Mouse (Mus musculus) gastrocnemius, postnatal 25 days (tissue): ENCODE data around the gene Foxa2. TPM values are rescaled to one million over a fixed set of nuclear protein-coding genes. Genes with fewer than 3 reads are reported as not detected.

ENCODE experiments used
- DNase-seq: peaks from one replicate; pipeline ENCODE4 v3.0.0; 2022
- microRNA-seq, 2 experiments: library from miRNA; unstranded; fragments of <30 nt; microRNA quantifications; one replicate each; pipeline ENCODE4 v1.2.0; 2021; ENCODE audit warnings: borderline replicate concordance in 2 of 2
- total RNA-seq, 2 experiments: library from RNA; stranded (reverse); gene quantifications; 1 replicate in 1 of 2; 2 replicates in 1 of 2; pipeline ENCODE4 v1.2.3; 2021

The Foxa2 gene
- total RNA-seq, 2 experiments from 2014 or later = not detected

- no peak for DNase-seq
These were observed 41.9 kb downstream of the Foxa2 start for GRCm38 (mm10) chr2:148004554-148005521.

- DNase-seq = no peak
These were observed 43.3 kb downstream of the Foxa2 start for GRCm38 (mm10) chr2:148003511-148003910.

DNA sequence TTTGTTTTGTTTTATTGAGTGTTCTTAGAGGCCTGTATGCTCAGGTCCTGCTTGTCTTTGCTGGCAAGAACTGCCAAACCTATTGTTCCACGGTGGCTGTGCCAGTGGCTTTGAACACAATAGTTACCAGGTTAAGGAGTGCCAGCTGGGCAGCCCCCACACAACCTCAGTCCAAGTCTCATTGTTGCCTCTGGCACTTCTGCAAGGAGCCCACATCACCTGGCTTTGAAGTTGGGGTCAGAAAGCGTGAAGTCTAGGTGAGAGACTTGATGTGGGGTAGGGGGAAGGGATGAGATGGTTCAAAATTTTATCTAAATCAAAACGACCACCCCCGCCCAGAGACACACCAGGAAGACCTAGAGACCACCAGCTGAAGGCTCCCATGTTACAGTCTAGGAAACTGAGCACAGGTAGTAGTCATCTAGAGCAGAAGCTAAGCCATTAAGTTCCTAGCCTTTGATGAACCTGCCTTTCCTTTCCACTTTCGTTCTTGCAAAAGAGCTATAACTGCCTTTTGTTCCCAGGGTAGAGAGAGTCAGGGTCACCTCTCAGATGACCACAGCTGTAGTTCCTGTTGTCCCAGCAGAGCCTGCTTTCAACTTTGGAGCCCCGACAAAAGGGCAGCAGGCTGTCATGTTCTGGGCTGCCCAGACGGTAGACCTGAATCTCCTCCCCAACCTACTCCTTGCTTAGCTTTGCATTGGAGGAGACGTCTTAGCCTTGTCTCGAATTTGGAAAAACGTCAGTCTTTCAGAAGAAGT lies 48.4 kb downstream of the Foxa2 start:
- DNase-seq = no peak

DNA sequence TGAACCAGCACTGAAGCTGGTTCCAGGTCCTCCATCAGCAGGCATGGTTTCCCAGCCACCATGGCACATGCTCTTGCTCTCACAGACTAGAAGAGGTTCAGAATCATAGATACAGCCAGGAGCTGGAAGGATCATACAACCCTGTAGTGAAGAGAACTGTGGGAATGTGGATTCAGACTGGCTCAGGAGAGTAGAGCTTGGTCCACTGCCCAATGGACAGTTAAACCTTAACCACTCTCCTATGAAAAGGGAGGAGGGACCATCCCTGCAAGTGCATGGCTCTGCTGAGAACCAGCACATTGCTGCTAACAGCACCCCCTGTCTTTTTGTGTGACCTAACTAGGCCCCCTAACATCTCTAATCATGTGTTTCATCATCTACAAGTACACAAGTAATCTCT lies 50.0 kb downstream of the Foxa2 start:
- no peak for DNase-seq

- DNase-seq = no peak
These were observed 52.9 kb downstream of the Foxa2 start for GRCm38 (mm10) chr2:147993821-147994220.

DNA sequence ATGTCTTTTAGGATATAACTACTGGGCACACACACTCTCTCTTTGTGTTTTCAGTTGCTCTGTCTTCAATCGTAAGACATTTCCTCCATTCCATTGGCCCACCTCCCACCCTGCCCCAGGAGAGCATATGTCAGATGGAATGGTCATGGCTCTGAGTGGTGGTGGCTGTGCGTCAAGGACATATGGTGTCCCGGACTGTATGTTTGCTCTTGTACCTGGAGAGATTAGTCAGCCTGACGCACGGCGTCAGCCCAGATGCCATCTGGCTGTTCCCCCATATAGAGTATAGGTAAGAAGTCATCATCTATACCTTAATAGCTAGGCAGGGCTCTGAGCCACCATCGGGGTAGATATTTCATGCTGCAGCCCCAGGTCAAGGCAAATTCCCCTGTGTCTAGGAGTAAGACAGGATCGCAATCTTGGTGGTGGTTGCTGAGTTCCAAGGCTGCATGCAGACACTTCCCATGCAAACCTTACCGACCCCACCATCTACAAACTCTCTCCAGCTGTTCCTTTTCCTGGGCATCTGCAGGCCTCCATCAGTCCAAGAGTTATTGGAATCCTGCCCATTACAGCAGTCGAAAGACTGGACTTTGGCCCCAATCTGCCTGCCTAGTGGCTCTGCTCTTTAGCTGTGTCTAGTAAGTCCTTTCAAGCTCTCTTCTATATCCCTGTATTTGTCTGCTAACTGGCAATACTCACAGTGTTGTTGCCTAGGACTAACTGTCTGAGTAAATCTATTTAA lies 53.7 kb downstream of the Foxa2 start:
- DNase-seq = no peak

Small RNA genes lying within 50 kb of the gene (microRNA-seq; reads per million reads assigned to microRNA genes)
- 0 reads per million in 2 experiments for gene Gm27420
